Mouse (Mus musculus): ENCODE measurements around the gene Thumpd3.

The Thumpd3 gene

GRCm38 (mm10) chr6:113079492-113079891, 33.5 kb downstream of the Thumpd3 start:
- no peak for DNase-seq

DNA sequence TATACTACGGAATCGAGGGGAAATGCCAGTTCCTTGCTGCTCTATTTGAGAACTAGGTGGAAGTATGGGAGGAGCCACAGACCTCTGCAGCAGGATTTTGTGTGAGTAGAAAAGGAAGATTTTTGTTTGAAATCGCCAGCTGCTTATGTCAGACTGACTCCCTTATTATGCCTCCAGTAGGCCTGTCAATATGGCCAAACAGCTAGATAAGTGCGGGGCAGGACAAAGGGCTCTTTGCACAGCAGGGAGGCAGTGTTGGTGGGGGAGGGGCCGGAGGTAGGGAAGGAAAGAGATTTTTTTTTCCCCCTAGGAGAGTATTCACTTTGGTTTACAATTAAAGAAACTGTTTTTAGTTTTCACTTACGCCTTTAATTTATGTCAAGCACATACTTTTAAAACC, 36.2 kb downstream of the Thumpd3 start:
- no peak for DNase-seq

- DNase-seq, result no peak
These were observed 38.6 kb downstream of the Thumpd3 start for GRCm38 (mm10) chr6:113084590-113084989.

- no peak for DNase-seq
These were observed 47.2 kb downstream of the Thumpd3 start for GRCm38 (mm10) chr6:113093206-113093605.

- DNase-seq, result no peak
These were observed 49.5 kb downstream of the Thumpd3 start for GRCm38 (mm10) chr6:113095547-113095946.

DNA sequence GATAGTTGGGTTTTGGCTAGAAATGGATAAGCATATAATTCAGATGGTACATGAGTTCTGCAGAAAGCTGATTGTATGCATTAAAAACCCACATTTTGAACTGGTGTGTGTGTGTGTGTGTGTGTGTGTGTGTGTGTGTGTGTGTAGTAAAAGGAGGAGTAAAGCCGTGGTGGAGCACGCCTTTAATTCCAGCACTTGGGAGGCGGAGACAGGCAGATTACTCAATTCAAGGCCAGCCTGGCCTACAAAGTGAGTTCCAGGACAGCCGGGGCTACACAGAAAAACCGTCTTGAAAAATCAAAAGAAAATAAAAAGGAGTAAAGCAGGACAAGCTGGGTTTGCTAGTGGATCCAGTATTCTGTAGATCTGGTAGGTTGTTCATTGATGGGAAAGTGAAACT, 51.6 kb downstream of the Thumpd3 start:
- DNase-seq, result no peak

- peak; percentile 89 for DNase-seq
These were observed 53.7 kb downstream of the Thumpd3 start for GRCm38 (mm10) chr6:113099640-113100289.

- DNase-seq, result no peak
These were observed 56.5 kb downstream of the Thumpd3 start for GRCm38 (mm10) chr6:113102541-113102940.

DNA sequence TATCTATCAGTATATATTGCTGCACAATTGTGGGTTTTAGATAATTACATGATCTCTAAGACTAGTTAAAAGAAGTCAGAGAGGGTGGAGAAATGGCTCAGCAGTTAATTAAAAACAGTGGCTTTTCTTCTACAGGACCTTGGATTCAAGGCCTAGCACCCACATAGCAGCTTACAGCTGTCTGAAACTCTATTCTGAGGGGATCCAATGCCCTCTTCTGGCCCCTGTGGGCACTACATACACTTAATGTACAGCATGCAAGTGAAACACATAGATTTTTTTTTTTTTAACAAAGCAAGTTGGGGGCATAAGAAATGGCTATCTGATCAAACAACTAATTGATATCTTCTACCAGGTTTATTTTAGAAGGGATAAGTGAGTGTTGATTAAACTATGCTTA, 57.7 kb downstream of the Thumpd3 start:
- peak; percentile 63 for DNase-seq

DNA sequence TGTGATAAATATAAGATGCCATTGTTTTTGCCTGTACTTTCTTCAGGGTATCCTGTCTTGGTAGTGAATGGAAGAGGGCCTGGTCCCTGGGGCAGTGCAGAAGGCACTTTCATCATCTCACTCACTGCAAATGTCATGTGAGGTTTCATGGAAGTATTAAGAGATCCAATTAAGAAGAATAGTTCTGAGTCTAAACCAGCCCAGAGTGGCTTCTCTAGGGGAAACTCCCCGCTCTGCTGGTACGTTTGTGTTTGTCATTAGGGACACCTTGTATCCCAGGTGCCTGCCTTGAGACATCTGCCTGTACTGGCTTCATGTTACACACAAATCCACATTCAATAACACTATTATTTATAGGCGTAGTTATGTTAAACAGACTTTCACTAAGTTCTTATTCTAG, 63.4 kb downstream of the Thumpd3 start:
- DNase-seq, result no peak

DNA sequence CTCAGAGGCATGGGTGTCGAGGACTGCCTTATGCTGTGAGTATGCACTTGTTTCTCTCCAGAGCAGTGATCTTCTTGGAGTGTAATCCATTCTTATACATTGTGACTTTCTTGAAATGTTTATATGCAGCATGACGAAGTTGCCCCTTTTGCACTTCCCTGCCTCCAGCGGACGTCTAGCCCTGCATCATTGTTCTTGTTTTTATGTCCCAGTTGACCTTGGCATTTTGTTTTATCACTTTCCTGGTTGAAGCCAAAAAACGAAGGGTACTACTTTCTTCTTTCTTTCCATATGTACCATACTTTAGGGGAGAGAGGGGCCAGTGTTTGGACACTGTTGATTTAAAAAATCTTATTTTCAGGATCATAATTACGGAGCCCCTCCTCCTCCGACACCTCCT, 63.9 kb downstream of the Thumpd3 start:
- DNase-seq, result no peak
